Mouse (Mus musculus) ES-E14 (cell line): ENCODE measurements at regions not wholly inside any gene's neighbourhood (a gene's known extent, or its start where the extent isn't known, plus 50 kb on each side); places are given as distances from the start of the nearest gene placed in this dataset.

ENCODE experiments used
- HCFC1 ChIP-seq: IDR thresholded peaks from 2 replicates; pipeline ENCODE4 v1.6.1; 2012; ENCODE audit warnings: low read length, inconsistent platforms, borderline replicate concordance; ENCODE audit not compliant: insufficient read depth
- MAFK ChIP-seq: IDR thresholded peaks from 2 replicates; pipeline ENCODE4 v1.6.1; 2014; ENCODE audit warnings: mild to moderate bottlenecking, low read depth, low read length, inconsistent platforms; ENCODE audit not compliant: insufficient read depth
- ZNF384 ChIP-seq: IDR thresholded peaks from 2 replicates; pipeline ENCODE4 v1.6.1; 2012; ENCODE audit warnings: low read depth, low read length, inconsistent platforms

- TF ChIP-seq HCFC1 (no peak), MAFK (no peak), ZNF384 (no peak)
Measured at GRCm38 (mm10) chr10:38114194-38114593, 707.4 kb downstream of the Rfpl4b start.
